Mouse (Mus musculus) liver, postnatal 0 days (tissue): Measurements from ENCODE around the gene Zfr.

ENCODE experiments used
- CTCF ChIP-seq: sonication (generic); IDR thresholded peaks from 2 replicates; pipeline ENCODE4 v1.5.1; 2016; ENCODE audit warnings: antibody characterized with exemption, low read depth
- EP300 ChIP-seq: IDR thresholded peaks from 2 replicates; pipeline ENCODE4 v1.6.1; 2016; ENCODE audit warnings: antibody characterized with exemption, low read depth, mild to moderate bottlenecking

- no peak for TF ChIP-seq CTCF
- no peak for TF ChIP-seq EP300
Measured at GRCm38 (mm10) chr15:12205160-12205901, 87.7 kb downstream of the Zfr start.
